Mouse (Mus musculus) kidney, adult 11 months (tissue): ENCODE data around the gene Tlr5.
A peak's percentile ranks its signal among the peaks of the same experiment; 100 is the strongest.

ENCODE experiments used
- DNase-seq: peaks from one replicate; pipeline ENCODE4 v3.0.0; 2022

Gene Tlr5

DNA sequence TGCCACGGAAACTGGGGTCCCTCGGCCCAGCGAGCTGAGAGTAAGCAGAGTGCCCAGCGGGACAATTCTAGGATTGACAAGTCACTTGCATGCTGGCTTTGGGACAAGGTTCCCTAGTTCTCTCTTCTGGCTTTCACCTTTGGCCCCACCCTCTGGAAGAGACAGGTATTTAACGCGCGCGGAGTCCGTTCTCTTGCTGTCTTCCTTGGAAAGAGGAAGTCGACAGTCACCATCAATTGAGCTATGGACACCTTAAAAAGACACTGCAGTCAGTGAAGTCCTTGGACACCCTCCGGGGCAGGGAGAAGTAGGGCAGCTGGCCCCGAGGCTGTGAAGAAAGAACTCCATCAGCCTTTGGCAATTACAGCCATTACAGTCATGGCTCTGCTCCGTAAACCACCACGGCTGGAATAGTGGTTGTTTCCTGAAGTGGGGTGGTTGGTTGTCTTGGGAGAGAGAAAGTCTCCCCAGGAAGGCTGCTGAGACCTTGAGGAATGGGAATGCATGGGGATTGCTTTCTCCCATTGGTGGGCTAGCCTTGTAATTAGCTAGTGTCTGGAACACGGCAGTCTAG, 546 bp downstream of the Tlr5 start:
- peak; percentile 15 for DNase-seq

DNA sequence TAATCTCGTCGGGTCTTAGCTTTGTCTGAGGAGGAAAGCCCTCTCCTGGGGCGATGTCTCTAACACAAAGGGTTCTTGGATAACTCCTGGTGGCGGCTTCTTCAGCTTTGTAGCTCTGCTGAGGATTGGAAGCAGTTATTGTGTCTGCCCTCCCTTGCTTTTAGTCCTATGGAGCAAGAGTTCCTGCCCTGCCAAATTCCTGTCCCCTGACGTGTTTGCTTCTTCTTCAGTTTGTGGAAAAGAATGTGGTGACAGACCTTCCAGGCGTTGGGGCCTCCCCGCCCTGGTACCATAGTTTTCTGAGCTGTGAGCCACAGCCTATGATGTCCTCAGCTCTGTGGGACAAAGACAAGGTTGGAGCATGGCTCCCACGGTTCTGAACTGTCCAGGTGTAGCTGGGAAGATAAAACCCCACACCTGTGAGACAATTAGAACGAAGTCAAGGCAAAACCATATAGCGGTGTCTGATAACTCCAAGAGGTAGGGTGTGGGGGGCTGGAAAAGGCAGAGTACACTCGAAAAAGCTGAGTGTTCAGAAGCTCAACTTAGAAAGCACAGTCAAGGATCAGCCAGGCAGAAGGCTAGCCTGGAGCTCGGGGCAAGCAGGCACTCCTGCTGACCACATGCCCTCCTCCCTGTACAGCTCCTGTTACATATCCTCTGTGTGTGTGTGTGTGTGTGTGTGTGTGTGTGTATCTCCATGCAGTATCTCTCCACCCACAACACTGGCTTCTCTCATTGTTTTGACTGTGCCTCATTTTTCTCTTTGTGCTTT, 1.8 kb downstream of the Tlr5 start:
- DNase-seq: no peak

DNA sequence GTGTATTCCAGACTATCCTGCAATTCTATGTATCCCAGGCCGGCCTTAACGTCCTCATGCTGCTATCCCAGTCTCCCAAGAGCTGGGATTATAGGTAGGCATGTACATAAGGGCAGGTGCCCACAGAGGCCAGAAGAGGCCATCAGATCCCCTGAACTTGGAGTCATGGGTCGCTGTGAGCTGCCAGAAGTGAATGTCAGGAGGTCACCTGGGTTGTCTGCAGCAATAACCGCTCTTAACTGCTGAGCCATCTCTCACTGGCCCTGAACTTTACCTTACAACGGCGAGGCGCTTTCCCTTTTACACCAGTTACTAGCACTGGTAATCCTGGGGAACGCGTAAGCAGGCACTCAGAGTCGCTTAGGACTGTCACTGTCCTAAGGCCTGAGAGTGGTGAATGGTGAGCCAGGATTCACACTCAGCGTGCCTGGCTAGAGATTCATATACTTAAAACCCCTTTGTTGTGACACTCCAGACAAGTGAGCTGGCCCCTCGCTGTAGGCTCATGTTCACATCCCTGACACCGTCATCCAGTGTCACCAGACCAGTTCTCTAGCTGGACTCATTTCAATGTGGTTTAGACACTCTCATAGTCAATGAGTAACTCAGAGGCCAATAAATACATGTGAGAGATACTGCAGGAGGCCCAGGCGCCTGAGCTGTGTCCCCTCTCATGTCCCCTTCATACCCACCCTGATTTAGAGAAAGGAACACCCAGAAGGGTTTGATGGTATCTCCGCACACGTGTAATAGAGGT, 2.6 kb downstream of the Tlr5 start:
- peak; percentile 14 for DNase-seq

DNA sequence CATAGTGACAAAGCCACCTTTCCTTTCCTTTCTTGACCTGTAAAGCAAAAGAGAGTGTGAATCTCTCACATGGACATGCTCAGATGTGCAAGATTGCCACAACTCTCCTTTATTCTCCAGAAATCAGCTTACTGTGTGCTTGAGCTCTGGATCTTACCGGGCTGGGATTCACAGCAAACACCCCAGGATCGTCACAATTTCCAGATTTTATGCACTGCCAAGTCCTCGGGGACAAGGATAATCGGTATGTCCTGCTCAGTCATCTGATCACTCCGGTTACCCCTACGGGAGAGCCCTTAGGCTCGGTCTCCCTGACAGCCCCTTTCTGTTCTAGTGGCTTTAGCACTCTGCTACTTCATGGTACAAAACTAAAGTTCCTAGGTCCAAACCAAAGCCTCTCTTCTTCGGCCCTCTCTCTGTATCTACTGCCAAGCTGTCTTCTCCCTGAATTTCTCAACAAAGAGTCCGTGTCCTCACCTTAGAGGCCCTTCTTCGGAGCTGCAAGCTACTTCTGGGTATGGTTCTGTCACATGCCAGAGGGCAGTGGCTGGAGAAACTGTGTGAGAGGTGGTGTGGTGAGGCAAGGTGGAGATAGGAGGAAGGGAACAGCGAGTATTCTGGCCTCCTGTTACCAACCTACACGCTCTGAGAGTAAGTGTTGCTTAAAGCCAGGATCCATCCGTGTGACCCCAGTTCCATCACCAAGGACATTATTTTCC, 3.4 kb downstream of the Tlr5 start:
- no peak for DNase-seq

DNA sequence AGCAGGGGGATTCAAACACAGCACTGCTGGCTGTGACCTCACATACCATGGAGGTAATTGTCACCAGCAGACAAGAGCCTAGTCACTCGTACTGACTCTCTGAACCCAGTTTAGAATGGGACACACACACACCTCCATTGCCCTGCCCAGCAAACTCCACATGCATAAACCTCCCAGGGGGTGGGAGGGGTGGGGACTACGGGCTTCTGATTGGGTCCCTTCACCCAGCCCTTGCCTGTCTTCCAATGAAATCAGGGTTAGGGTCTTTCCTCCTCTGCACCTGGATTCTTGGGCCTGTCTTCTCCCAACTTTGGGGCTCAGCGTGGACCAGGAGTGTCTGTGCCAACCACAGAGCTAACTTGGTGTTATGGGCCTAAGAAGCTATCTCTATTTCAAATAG, 4.2 kb downstream of the Tlr5 start:
- DNase-seq: no peak

DNA sequence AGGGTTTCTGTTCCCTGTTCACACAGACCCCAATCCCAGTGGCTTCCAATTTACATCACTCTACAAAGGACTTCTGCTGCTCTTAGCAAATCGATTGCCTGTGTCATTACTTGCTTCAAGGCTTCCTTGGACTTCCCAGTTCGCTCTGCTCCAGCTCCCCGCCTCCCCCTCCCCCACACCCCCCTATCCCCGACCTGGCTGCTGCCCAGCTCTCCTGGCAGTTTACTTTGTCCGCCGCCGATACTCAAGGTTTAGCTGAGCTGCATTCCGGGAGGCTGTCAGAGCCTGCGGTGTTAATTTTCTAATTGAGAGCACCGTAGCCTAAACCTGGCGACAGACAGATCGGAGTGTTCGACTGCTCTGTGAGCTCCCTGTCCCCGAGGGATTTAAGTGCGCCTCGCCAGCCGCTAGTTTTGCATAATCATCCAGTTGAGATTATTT, 4.7 kb downstream of the Tlr5 start:
- DNase-seq: peak; percentile 52

DNA sequence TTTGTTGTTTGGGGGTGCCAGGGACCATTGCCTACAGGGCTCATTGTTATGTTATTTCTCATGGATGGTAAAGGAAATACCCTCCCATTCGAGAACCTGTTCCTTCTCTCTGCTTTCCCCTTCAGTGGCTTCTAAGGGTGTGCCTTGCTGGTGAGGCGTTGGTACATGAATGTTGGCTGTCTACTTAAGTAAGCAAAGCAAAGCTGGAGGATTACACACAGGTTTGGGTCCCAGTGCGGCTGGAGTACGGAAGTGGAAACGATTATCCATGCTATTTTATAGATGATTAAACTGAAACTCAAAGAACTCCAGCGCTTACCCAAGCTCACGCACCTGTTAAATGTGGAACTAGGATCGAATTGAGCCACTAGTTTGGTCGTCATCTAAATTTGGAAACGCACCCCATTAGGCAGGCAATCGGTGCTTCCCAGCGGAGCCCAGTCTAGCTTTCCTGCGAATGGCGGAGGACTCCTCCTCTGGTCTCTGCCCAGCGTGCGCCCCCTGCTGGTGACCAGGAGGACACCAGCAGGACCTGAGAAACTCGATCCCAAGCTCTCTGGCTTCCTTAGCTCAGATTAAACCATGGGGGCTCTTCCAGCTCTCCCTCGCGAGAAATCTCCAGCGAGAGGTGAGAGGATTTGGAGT, 5.3 kb downstream of the Tlr5 start:
- peak; percentile 60 for DNase-seq

DNA sequence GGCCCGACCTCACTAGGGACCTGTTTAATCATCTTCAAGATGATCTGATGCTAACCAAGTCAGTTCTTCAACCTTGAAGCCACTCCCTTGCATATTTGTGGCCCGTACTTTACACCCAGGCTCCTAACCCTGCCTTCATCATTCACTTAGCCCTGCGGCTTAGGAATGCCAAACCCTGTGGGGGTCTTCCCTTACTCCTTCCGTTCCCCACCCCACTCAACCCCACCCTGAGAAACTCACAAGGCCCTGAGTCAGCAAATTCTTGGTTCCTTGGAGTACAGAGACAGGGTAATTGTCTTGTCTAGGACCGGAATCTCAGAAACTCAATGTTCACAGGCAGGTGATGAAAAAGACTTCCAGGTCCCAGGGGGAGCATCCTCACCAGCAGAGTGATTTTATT, 6.5 kb downstream of the Tlr5 start:
- no peak for DNase-seq

DNA sequence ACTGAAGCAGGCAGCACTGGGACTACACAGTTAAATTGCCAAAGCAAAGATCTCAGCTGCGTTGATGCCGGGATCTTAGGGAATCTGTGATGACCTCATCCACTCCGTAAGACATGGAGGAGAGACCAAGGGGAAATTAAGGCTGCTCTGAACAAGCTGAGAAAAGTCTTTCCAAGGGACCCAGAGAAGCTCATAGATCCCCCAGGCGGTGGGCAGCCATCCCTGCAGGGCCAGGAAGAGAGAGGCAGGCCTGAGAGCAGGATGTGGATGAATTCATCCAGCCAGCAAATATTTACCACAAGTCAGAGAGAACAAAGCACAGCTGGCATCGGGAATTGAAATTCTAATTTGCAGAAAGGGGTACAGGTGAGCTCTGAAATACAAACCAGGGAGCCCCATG, 8.7 kb downstream of the Tlr5 start:
- no peak for DNase-seq

DNA sequence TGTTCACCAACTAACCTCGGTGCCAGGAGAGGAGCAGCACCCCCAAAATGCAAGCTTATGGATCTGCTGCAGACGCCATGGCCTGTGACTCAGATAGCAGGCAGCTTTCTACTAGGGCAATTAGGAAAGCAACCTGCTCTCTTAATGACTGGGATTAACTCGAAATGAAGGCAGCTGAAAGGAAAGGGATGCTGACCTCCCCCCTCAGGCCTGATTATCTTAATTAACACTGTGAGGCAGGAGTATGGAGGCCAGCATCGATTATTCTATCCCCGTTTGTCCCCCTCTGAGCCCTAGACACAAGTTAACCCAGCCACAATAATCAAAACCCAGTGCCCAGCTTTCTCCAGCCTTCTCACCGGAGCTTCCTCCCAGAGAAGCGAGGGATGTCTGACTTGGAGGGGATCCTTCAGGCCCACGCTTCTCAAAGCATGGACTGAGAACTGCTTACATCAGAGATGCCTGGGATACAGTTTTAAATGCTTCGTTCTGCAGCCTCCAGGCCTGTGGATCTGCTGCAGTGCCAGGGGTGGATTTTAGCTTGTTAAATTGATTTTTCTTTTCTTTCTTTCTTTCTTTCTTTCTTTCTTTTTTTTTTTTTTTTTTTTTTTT, 10.4 kb downstream of the Tlr5 start:
- no peak for DNase-seq

DNA sequence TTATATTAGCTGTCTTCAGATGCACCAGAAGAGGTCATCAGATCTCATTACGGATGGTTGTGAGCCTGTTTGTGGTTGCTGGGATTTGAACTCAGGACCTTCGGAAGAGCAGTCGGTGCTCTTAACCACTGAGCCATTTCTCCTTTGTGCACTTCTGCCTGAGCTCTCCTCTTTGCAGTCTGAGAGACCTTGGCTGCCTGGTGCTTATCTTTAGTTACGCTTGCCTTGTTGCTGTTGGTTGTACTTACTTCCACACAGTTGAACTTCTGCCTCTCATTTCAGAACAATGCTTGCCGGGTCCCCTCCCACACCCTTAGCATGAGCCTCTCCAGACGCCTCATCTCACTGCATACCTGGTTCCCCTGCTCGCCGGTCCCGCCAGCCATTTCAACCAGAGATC, 14.1 kb downstream of the Tlr5 start:
- DNase-seq: no peak

DNA sequence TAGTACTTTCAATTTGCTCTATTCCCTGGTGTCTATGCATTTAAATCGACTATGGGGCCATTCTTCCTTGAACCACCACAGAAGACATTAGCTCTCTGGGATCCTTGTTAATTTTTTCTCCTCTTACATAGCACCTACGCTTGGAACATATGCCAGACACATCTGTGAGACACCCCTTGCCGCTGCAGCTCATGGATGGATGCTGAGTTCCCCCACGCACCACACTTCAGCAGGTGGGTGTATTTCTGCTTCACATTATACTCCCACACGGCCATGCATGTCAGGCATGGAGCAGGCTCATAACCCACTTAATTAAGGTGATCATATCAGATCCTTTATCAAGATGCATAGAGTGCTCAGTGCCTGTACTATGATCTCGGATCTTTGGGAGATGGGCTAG, 17.7 kb downstream of the Tlr5 start:
- DNase-seq: no peak

DNA sequence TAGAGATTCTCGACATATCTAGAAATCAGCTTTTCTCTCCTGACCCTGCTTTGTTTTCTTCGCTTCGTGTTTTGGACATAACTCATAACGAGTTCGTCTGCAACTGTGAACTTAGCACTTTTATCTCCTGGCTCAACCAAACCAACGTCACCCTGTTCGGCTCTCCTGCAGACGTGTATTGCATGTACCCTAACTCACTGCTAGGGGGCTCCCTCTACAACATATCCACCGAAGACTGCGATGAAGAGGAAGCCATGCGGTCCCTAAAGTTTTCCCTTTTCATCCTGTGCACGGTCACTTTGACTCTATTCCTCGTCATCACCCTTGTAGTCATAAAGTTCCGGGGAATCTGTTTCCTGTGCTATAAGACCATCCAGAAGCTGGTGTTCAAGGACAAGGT, 20.2 kb downstream of the Tlr5 start:
- DNase-seq: no peak

DNA sequence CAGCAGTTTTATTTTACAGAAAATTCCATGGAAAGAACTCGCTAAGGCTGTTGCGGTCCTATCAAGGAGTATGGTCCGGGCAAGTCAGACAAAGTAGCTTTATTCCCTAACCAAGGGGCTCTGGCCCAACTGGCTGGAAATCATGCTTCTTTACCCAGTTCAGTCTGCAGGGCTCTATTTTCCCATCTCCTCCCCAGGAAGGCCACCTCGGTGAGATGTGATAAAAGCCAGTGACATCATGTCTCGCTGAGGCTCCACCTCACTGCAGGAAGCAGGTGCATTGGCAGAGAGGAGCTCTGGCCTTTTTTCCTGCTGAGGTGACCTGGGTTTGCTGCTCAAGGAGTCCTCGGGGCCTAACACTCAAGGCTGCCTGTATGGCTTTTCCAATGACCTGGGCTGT, 26.1 kb downstream of the Tlr5 start:
- DNase-seq: no peak

DNA sequence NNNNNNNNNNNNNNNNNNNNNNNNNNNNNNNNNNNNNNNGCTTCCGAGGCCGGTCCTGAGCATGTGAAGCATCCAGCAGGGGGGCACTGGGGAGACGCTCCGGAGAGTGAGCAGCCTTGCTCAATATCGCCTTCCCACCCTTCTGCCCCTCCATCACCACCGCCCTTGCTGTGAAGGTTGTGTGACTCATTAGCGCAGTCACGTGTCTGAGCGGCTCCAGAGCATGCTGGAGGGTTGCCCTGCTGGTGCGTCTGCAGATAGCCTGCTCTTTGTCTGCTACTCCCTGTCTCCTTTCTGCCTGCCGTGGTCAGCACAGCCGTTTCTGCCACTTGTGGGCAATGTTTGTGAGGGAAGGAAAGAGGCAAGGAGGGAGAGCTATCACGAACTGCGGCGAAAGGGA, 28.4 kb downstream of the Tlr5 start:
- peak; percentile 70 for DNase-seq

DNA sequence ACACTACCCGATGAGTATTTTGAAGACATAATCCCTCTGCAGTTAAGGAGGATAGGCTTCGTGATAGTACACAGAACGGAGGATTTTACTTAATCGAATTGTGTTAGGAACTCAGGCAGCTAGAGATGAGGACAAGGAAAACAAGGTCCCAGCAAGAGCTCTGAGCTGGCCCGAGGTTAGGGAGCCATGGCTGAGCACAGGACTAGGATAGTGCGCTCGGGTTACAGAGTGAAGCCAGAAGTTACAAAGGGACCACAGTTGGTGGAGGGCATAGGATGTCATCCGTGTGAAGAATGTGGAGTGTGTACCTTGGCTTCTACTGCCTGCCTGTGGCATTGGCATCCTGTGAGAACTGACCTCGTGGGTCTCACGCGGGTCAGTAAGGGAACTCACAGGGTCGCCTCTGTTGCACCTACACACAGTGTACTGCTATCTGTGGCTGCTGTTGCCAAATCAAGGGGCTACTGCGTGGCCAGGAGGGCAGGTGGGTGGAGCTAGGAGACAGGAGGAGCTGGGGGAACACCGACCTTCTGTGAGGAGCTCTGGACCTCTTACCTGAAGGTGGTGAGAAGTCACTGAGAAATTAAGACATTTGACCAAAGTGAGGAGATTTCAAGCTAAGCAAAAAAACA, 29.0 kb downstream of the Tlr5 start:
- no peak for DNase-seq

DNA sequence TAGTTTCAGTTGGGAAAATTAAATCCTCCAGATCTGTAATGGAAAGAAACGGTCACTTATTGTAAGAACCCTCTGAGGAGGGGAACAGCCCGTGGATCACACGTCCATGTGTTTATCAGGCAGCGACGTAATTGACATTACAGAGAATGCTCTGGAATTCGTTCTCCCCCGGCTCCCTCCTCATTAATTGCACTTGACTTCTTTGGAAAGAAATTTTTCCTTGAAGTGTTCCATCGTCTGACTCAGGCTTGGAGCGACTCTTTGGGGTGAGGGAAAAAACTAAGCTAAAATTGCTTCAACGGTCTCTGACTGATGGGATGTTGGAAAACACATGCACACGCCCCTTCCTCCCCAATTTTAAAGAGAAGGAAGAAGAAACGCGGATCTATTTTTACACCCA, 31.7 kb downstream of the Tlr5 start:
- no peak for DNase-seq

DNA sequence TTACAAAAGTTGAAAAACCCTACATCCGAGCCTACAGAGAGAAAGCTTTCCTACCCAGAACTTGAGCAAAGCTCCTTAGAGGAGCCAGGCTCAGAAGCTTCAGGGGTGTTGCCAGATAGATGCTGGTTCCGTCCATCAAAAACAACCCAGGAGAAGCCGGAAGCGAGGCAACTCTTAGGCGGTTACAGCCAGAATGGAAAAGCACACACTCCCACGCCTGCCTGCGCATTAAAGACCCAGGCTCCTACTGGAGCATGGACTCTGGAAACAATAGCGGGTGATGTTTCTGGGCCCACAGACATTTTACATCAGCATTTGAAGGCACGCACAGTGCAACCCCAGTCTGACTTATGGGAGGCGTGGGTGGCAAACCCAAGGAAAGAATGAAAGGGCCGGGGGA, 32.2 kb downstream of the Tlr5 start:
- DNase-seq: no peak

DNA sequence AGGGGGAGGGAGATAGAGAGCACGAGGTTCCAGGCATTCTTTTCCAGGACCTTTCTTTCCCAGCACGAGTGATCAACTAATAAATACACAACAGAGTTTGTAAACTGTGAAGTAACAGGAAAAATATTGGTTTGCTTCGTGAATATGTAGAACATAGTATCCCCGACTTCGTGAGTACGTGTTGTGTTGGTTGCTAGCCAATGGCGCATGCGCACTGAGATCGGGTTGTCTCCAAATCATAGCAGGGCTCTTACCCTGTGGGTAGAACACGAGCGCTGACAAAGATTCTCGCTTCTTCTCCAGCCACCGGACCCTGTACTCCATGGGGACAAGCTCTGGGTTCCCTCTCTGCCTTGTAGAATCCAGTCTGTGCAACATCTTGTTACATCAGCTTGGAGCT, 33.2 kb downstream of the Tlr5 start:
- no peak for DNase-seq

DNA sequence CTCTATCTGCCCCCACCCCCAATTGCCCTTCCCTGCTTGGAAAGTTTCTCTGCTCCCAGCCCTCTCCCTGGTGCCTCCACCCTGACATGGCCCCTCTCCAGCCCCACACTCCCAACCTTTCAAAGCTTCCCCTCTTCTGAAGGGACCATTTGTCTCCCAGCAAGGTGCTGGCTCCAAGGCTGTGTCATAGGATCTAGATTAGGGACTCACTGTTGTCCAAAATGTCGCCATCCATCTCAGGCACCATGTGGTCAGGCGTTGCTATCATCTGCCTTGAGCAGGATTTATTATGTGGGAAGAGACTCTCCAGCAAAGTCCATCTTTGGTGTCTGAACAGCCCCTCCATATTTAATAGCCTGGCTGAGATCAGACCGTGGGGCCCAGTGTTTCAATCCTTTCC, 34.1 kb downstream of the Tlr5 start:
- DNase-seq: no peak

DNA sequence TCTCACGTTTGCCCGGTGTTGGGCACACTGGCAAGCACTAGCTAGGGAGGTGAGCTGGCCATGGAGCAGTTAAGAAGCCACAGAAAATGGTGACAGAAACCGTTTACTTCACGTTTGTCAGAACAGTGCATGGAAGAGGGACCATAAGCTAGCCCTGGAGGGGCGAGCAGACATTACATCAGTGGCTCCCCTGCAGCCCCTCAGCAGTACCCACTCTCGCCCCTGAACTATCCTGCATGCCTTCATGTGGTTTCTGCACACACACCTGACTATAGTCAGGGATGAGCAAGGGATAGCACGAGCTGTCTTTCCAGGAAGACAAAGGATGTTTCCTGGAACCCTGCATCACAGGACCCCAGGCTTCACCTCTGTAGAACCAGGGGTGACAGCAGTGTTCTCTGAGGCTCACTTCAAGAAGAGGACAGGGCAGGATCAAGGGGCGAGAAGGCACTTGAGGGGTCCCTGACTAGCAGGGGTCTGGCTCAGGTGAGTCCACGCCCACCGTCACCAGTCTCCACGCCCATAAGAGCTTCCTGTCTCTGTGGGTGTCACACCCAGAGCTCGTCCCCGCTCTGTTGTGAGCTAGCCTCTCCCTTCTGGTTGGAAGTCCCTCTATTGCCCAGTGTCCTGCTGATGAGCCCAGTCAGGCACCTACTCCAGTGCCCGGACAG, 35.6 kb downstream of the Tlr5 start:
- no peak for DNase-seq
